Mouse (Mus musculus): ENCODE measurements at regions not wholly inside any gene's neighbourhood (a gene's known extent, or its start where the extent isn't known, plus 50 kb on each side); places are given as distances from the start of the nearest gene placed in this dataset.

- Histone ChIP-seq H3K9ac (replicated peaks) (no peak overlapping the region), H3K9me3 (no peaks in the 10 kb centered on the region), H3K27ac (replicated peaks) (no peak overlapping the region), H3K4me1 (no peaks in the 10 kb centered on the region), H3K36me3 (no peaks in the 10 kb centered on the region), H3K4me2 (replicated peaks) (no peak overlapping the region), H3K27me3 (no peaks in the 10 kb centered on the region), H3K4me3 (no peak overlapping the region)
- ATAC-seq (ENCODE audit: low FRiP score, low read depth) = no peak
- WGBS = 86% methylated on average over 13 of the region's 13 CpGs
These were observed 498.1 kb upstream of the Fam19a5 start for GRCm38 (mm10) chr15:87045971-87046370.

- WGBS = 94% methylated on average over 12 of the region's 12 CpGs
- Histone ChIP-seq H3K4me2 (replicated peaks) (no peak overlapping the region), H3K9me3 (no peaks in the 10 kb centered on the region), H3K4me3 (no peak overlapping the region), H3K4me1 (no peaks in the 10 kb centered on the region), H3K27ac (replicated peaks) (no peak overlapping the region), H3K36me3 (no peaks in the 10 kb centered on the region), H3K9ac (replicated peaks) (no peak overlapping the region), H3K27me3 (no peaks in the 10 kb centered on the region)
- ATAC-seq (ENCODE audit: low FRiP score, low read depth) = no peak
These were observed 489.9 kb upstream of the Fam19a5 start for GRCm38 (mm10) chr15:87054186-87054585.

- Histone ChIP-seq H3K36me3 (no peaks in the 10 kb centered on the region), H3K4me1 (peaks cover 4% of the 10 kb centered on the region), H3K9me3 (no peaks in the 10 kb centered on the region), H3K27ac (replicated peaks) (0 out of 2 replicates have a peak overlapping the region, but pooled peaks have one; percentile 42), H3K4me2 (replicated peaks) (no peak overlapping the region), H3K27me3 (no peaks in the 10 kb centered on the region), H3K9ac (replicated peaks) (no peak overlapping the region), H3K4me3 (no peak overlapping the region)
- ATAC-seq (ENCODE audit: low FRiP score, low read depth) = no peak
- WGBS = 54% methylated on average over 5 of the region's 5 CpGs
These were observed 479.2 kb upstream of the Fam19a5 start for GRCm38 (mm10) chr15:87064890-87065289.

GRCm38 (mm10) chr15:87068261-87068660 is 475.8 kb upstream of the Fam19a5 start:
- H3K9me3 ChIP-seq = no peaks in the 10 kb centered on the region
- no peak overlapping the region for H3K4me3 ChIP-seq
- ATAC-seq (ENCODE audit: low FRiP score, low read depth) = no peak
- no peaks in the 10 kb centered on the region for H3K27me3 ChIP-seq
- WGBS = 93% methylated on average over 13 of the region's 13 CpGs
- H3K36me3 ChIP-seq = no peaks in the 10 kb centered on the region
- H3K4me1 ChIP-seq = peaks cover 4% of the 10 kb centered on the region
- H3K27ac ChIP-seq (replicated peaks) = no peak overlapping the region
- no peak overlapping the region for H3K4me2 ChIP-seq (replicated peaks)
- no peak overlapping the region for H3K9ac ChIP-seq (replicated peaks)

GRCm38 (mm10) chr15:87074559-87074958 is 469.5 kb upstream of the Fam19a5 start:
- no peak overlapping the region for H3K4me3 ChIP-seq
- ATAC-seq (ENCODE audit: low FRiP score, low read depth) = no peak
- WGBS = 83% methylated on average over 11 of the region's 11 CpGs

GRCm38 (mm10) chr15:87089827-87090226 is 454.3 kb upstream of the Fam19a5 start:
- Histone ChIP-seq H3K9ac (replicated peaks) (no peak overlapping the region), H3K27ac (replicated peaks) (0 out of 2 replicates have a peak overlapping the region, but pooled peaks have one; percentile 6), H3K9me3 (no peaks in the 10 kb centered on the region), H3K27me3 (no peaks in the 10 kb centered on the region), H3K36me3 (no peaks in the 10 kb centered on the region), H3K4me2 (replicated peaks) (no peak overlapping the region), H3K4me1 (peaks cover 9% of the 10 kb centered on the region), H3K4me3 (no peak overlapping the region)
- 25% methylated on average over 5 of the region's 5 CpGs for WGBS
- ATAC-seq (ENCODE audit: low FRiP score, low read depth) = no peak

More at GRCm38 (mm10) chr15:87074559-87074958, 469.5 kb upstream of the Fam19a5 start:
- Histone ChIP-seq H3K9me3 (no peaks in the 10 kb centered on the region), H3K27ac (replicated peaks) (no peak overlapping the region), H3K36me3 (no peaks in the 10 kb centered on the region), H3K4me2 (replicated peaks) (no peak overlapping the region), H3K4me1 (no peaks in the 10 kb centered on the region), H3K9ac (replicated peaks) (no peak overlapping the region), H3K27me3 (no peaks in the 10 kb centered on the region)

GRCm38 (mm10) chr15:87091048-87091777 is 452.9 kb upstream of the Fam19a5 start:
- Histone ChIP-seq H3K4me2 (replicated peaks) (no peak overlapping the region), H3K27ac (replicated peaks) (no peak overlapping the region), H3K4me3 (no peak overlapping the region), H3K27me3 (no peaks in the 10 kb centered on the region), H3K9ac (replicated peaks) (no peak overlapping the region), H3K9me3 (no peaks in the 10 kb centered on the region), H3K4me1 (peaks cover 9% of the 10 kb centered on the region), H3K36me3 (no peaks in the 10 kb centered on the region)
- ATAC-seq (ENCODE audit: low FRiP score, low read depth) = no peak
- WGBS = 64% methylated on average over 7 of the region's 7 CpGs

- H3K36me3 ChIP-seq = no peaks in the 10 kb centered on the region
- no peak overlapping the region for H3K4me3 ChIP-seq
- no peaks in the 10 kb centered on the region for H3K4me1 ChIP-seq
- no peaks in the 10 kb centered on the region for H3K9me3 ChIP-seq
- H3K27me3 ChIP-seq = no peaks in the 10 kb centered on the region
- no peak for ATAC-seq (ENCODE audit: low FRiP score, low read depth)
- H3K9ac ChIP-seq (replicated peaks) = no peak overlapping the region
- 67% methylated on average over 4 of the region's 4 CpGs for WGBS
- H3K27ac ChIP-seq (replicated peaks) = no peak overlapping the region
- H3K4me2 ChIP-seq (replicated peaks) = no peak overlapping the region
These were observed 446.9 kb upstream of the Fam19a5 start for GRCm38 (mm10) chr15:87097206-87097605.

- 88% methylated on average over 4 of the region's 4 CpGs for WGBS
- no peaks in the 10 kb centered on the region for H3K27me3 ChIP-seq
- no peak overlapping the region for H3K27ac ChIP-seq (replicated peaks)
- H3K36me3 ChIP-seq = no peaks in the 10 kb centered on the region
- ATAC-seq (ENCODE audit: low FRiP score, low read depth) = no peak
- H3K4me1 ChIP-seq = no peaks in the 10 kb centered on the region
- H3K4me3 ChIP-seq = no peak overlapping the region
- H3K9ac ChIP-seq (replicated peaks) = no peak overlapping the region
- no peaks in the 10 kb centered on the region for H3K9me3 ChIP-seq
- no peak overlapping the region for H3K4me2 ChIP-seq (replicated peaks)
These were observed 443.0 kb upstream of the Fam19a5 start for GRCm38 (mm10) chr15:87101146-87101545.

GRCm38 (mm10) chr15:87102211-87102610 is 441.9 kb upstream of the Fam19a5 start:
- Histone ChIP-seq H3K36me3 (no peaks in the 10 kb centered on the region), H3K4me1 (no peaks in the 10 kb centered on the region), H3K27ac (replicated peaks) (no peak overlapping the region), H3K9me3 (no peaks in the 10 kb centered on the region), H3K9ac (replicated peaks) (no peak overlapping the region), H3K27me3 (no peaks in the 10 kb centered on the region), H3K4me3 (no peak overlapping the region), H3K4me2 (replicated peaks) (no peak overlapping the region)
- WGBS = 95% methylated on average over 4 of the region's 4 CpGs
- ATAC-seq (ENCODE audit: low FRiP score, low read depth) = no peak

GRCm38 (mm10) chr15:87105951-87106350 is 438.1 kb upstream of the Fam19a5 start:
- WGBS = 90% methylated on average over 8 of the region's 8 CpGs
- ATAC-seq (ENCODE audit: low FRiP score, low read depth) = no peak
- Histone ChIP-seq H3K9me3 (no peaks in the 10 kb centered on the region), H3K4me1 (no peaks in the 10 kb centered on the region), H3K4me2 (replicated peaks) (no peak overlapping the region), H3K9ac (replicated peaks) (no peak overlapping the region), H3K36me3 (no peaks in the 10 kb centered on the region), H3K27ac (replicated peaks) (no peak overlapping the region), H3K27me3 (no peaks in the 10 kb centered on the region), H3K4me3 (no peak overlapping the region)

GRCm38 (mm10) chr15:87107701-87108100 is 436.4 kb upstream of the Fam19a5 start:
- no peak overlapping the region for H3K4me3 ChIP-seq
- no peak for ATAC-seq (ENCODE audit: low FRiP score, low read depth)
- no peak overlapping the region for H3K27ac ChIP-seq (replicated peaks)
- H3K9me3 ChIP-seq = no peaks in the 10 kb centered on the region
- no peaks in the 10 kb centered on the region for H3K36me3 ChIP-seq
- WGBS = 81% methylated on average over 4 of the region's 4 CpGs
- no peaks in the 10 kb centered on the region for H3K4me1 ChIP-seq
- no peak overlapping the region for H3K4me2 ChIP-seq (replicated peaks)
- no peak overlapping the region for H3K9ac ChIP-seq (replicated peaks)
- H3K27me3 ChIP-seq = no peaks in the 10 kb centered on the region

- H3K4me1 ChIP-seq = no peaks in the 10 kb centered on the region
- no peaks in the 10 kb centered on the region for H3K9me3 ChIP-seq
- H3K4me3 ChIP-seq = no peak overlapping the region
- 81% methylated on average over 7 of the region's 7 CpGs for WGBS
- H3K27ac ChIP-seq (replicated peaks) = no peak overlapping the region
- no peak for ATAC-seq (ENCODE audit: low FRiP score, low read depth)
- no peaks in the 10 kb centered on the region for H3K27me3 ChIP-seq
- no peak overlapping the region for H3K9ac ChIP-seq (replicated peaks)
- no peaks in the 10 kb centered on the region for H3K36me3 ChIP-seq
- H3K4me2 ChIP-seq (replicated peaks) = no peak overlapping the region
These were observed 435.7 kb upstream of the Fam19a5 start for GRCm38 (mm10) chr15:87108411-87108810.

Measured in midbrain, embryonic 12.5 days (tissue).